Mouse (Mus musculus) liver, embryonic 16.5 days (tissue): ENCODE data around the gene Fam171b. TPM values are rescaled to one million over a fixed set of nuclear protein-coding genes. Genes with fewer than 3 reads are reported as not detected.

Experiments used
- ATAC-seq: fragments of 200-750 bp; cut with Nextera tagmentation; 2 replicates; pipeline ENCODE4 v1.8.0; 2017; ENCODE audit warnings: low read depth, mild to moderate bottlenecking, moderate number of reproducible peaks, moderate library complexity
- H3K27ac ChIP-seq: fragments of 300-500 bp; sonication (generic); 2 replicates; pipeline ENCODE4 v1.5.1; 2014; ENCODE audit warnings: mild to moderate bottlenecking, low read length
- H3K27me3 ChIP-seq: fragments of 300-500 bp; sonication (generic); 2 replicates; pipeline ENCODE4 v1.6.1; 2014; ENCODE audit warnings: low read depth, low read length, mixed read lengths; ENCODE audit not compliant: control insufficient read depth, insufficient read depth
- H3K36me3 ChIP-seq: fragments of 300-500 bp; sonication (generic); 2 replicates; pipeline ENCODE4 v1.6.1; 2014; ENCODE audit warnings: mild to moderate bottlenecking; ENCODE audit not compliant: control insufficient read depth, insufficient read depth
- H3K4me1 ChIP-seq: fragments of 300-500 bp; sonication (generic); 2 replicates; pipeline ENCODE4 v1.6.1; 2014; ENCODE audit warnings: low read depth, low read length, mixed read lengths; ENCODE audit not compliant: control insufficient read depth
- H3K4me2 ChIP-seq: fragments of 300-500 bp; sonication (generic); 2 replicates; pipeline ENCODE4 v1.6.1; 2014; ENCODE audit warnings: low read depth, low read length, mixed read lengths
- H3K4me3 ChIP-seq: fragments of 300-500 bp; sonication (generic); 2 replicates; pipeline ENCODE4 v1.5.1; 2014; ENCODE audit warnings: low read depth, mild to moderate bottlenecking, low read length
- H3K9ac ChIP-seq: fragments of 300-500 bp; sonication (generic); 2 replicates; pipeline ENCODE4 v1.6.1; 2014; ENCODE audit warnings: low read depth, low read length
- H3K9me3 ChIP-seq: fragments of 300-500 bp; sonication (generic); replicated peaks from 2 replicates; pipeline ENCODE4 v1.6.1; 2016; ENCODE audit warnings: low read length; ENCODE audit not compliant: control insufficient read depth
- WGBS: fragments of 180-500 bp; shearing (Covaris S2); extraction: QIAGEN DNeasy Blood & Tissue Kit; methylation state at CpG from one replicate; pipeline ENCODE4 v1.1.7; 2014; ENCODE audit not compliant: insufficient replicate concordance; 5-methylcytosine and 5-hydroxymethylcytosine counted together
- polyA plus RNA-seq: library from polyadenylated mRNA; unstranded; fragments of >200 nt; fragmentation: Nextera tagmentation; extraction: Ambion mirVana; gene quantifications from 2 replicates; pipeline ENCODE4 v1.2.1, GENCODE M21; 2015

Fam171b gene
- polyA plus RNA-seq, 1 experiment from 2014 or later = 0.28 TPM

DNA sequence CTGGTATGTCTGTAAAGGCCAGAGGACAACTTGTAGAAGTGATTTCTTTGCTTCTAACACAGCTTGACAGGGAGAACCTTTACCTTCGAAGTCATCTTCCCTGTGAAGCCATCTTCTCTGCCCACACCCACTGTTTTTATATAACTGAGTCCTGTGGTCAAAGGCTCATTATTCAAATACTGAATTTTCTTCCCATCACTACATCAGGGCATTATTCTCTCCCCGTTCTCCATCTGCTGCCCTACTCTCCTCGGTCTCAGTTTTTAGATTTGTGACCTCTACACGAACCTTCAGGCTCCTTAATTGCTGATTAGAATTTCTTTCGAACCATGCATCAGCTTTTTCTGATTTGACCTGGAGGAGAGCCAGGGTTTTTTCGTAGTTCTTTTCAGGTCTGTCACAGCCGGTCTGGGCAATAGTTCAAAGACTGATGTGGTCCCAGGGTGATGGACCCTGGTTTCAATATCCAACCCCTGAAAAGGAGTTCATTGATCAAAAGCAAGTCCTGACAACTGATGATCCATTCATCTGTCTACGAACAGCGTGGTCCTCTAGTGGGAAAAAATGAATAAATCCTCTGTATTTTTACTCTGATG lies 14.4 kb upstream of the Fam171b start:
- Histone ChIP-seq H3K4me1 (no peaks in the 10 kb centered on the region), H3K4me2 (no peak overlapping the region), H3K27ac (no peak overlapping the region), H3K9ac (no peak overlapping the region), H3K9me3 (no peaks in the 10 kb centered on the region), H3K27me3 (no peaks in the 10 kb centered on the region), H3K4me3 (no peak overlapping the region), H3K36me3 (no peaks in the 10 kb centered on the region; the same call in none of the 2 replicates)
- no peak for ATAC-seq
- 67% methylated on average over 9 of the region's 9 CpGs for WGBS

DNA sequence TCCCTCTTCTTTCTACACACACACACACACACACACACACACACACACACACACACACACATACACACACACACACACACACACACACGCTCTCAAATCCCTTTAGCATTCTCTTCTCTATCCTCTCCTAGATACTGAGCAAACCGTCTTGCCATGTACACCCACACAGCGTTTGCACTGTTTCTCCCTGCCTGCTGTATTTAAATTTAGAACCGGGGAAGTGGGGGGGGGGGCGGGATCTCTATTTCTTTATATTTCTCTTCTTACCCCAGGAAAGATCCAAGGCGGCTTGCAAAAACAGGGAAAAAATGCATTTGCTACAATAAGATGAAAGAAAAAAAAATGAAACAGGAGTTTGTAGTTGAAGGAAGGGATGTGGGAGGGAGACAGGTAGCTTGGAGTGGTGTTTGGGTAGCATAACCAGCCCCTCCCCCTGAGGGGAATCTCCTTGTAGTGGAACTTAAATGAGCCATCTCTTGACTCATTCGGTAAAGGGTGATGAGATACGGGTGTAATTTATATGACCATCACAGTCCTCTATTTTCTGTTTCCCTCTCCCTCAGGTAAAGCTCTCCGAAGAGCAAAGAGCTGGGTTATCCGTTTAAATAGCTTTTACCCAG lies 947 bp downstream of the Fam171b start:
- Histone ChIP-seq H3K27ac (no peak overlapping the region), H3K36me3 (no peaks in the 10 kb centered on the region), H3K9ac (no peak overlapping the region), H3K4me1 (no peaks in the 10 kb centered on the region), H3K9me3 (no peaks in the 10 kb centered on the region), H3K27me3 (peaks cover 23% of the 10 kb centered on the region), H3K4me3 (no peak overlapping the region), H3K4me2 (no peak overlapping the region)
- WGBS = 14% methylated on average over 10 of the region's 10 CpGs
- ATAC-seq = no peak

DNA sequence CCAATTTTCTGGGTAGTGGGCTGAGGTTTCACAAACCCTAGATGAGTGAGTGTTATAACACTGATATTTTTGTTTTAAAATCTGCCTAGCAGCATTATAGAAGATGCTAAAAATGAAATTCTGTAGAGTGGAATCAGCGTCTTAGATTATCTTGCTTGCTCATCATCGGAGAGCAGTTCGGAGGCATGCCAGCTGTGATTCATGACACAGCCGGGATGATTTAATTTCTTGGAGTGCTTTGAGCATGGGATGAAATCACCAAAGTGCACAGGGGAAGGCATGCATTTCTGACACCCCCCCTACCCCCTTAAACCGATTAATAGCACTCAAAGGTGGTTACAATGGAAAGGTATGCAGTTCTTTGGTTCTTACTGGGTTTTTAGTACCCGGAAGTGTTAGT lies 1.6 kb downstream of the Fam171b start:
- H3K27me3 ChIP-seq = peaks cover 23% of the 10 kb centered on the region
- no peak overlapping the region for H3K4me2 ChIP-seq
- WGBS = 59% methylated on average over 6 of the region's 6 CpGs
- no peak overlapping the region for H3K4me3 ChIP-seq
- no peak for ATAC-seq
- no peaks in the 10 kb centered on the region for H3K36me3 ChIP-seq
- H3K9ac ChIP-seq = no peak overlapping the region
- no peaks in the 10 kb centered on the region for H3K4me1 ChIP-seq
- no peak overlapping the region for H3K27ac ChIP-seq
- no peaks in the 10 kb centered on the region for H3K9me3 ChIP-seq

DNA sequence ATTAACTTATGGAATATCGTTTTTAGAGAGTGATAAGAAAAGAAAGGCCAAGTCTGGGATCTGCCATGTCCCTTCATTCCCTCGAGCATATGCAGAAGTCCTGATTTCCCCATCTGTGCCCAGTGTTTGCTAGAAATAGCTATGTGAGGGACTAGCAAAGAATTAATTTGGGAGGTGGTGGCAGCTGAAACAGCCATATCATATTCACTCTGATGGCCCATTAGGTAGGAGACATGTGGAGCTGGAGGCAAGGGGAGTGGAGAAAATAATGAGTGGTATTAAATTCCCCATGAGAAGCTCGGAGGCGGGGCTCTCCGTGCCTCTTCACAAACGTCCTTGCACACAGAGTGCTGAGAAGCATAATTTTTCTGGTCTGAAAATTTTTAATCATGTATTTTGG lies 3.7 kb downstream of the Fam171b start:
- Histone ChIP-seq H3K9ac (no peak overlapping the region), H3K27me3 (peaks cover 23% of the 10 kb centered on the region), H3K4me3 (no peak overlapping the region), H3K4me1 (no peaks in the 10 kb centered on the region), H3K36me3 (no peaks in the 10 kb centered on the region), H3K4me2 (no peak overlapping the region), H3K9me3 (no peaks in the 10 kb centered on the region), H3K27ac (no peak overlapping the region)
- ATAC-seq = no peak
- WGBS = 60% methylated on average over 6 of the region's 6 CpGs

DNA sequence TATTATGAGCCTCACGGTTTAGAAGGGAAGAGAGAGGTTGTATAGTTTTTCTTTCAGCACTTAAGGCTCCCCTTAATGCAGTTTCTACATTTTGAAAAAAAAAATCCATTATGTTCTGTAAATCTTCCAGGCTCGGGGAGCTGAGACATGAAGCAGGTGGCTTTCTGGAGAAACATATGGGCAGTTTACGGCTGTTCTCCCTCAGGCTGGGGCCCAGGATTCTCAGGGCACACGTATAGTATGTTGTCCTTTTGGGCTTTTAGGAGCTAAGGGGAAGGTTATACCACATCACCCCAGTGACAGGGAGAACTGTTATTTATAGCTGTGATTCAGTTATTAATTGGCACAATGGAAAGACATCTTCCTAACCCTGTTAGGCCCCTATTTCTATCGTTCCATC lies 12.7 kb downstream of the Fam171b start:
- no peaks in the 10 kb centered on the region for H3K36me3 ChIP-seq
- WGBS = 55% methylated on average over 5 of the region's 5 CpGs
- no peak for ATAC-seq
- H3K9ac ChIP-seq = no peak overlapping the region
- H3K27ac ChIP-seq = no peak overlapping the region
- H3K4me2 ChIP-seq = no peak overlapping the region
- H3K9me3 ChIP-seq = no peaks in the 10 kb centered on the region
- H3K4me1 ChIP-seq = no peaks in the 10 kb centered on the region
- H3K27me3 ChIP-seq = no peaks in the 10 kb centered on the region
- H3K4me3 ChIP-seq = no peak overlapping the region

DNA sequence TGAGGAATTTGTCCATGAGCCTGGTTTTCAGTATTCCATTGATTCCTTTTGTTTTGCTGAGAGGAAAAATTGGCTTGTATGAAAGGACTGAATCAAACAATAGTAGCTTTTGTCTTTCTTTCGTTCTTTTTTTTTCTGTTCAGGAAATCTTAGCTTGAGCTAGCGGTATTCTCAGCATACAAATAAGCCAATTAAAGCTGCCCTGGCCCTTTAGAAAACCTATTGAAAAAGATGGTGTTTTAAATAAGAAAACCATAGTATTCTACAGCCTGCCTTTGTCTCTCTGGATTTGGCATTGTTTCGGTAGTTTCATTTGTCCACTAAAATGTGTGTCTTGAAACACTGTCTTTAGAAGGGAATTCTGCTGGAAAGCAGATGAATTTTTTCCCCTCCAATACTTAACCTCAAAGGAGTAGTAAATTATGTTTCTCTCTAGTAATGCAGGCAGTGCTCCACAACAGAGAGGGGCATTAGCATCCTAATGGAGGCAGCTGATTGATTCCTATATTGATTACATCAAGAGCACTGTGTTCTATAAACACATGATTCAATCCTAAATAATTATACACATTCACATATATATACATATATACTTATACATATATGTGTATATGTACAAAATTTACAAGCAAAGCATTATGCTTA lies 16.6 kb downstream of the Fam171b start:
- WGBS = 66% methylated on average over 3 of the region's 3 CpGs
- no peaks in the 10 kb centered on the region for H3K4me1 ChIP-seq
- H3K9me3 ChIP-seq = no peaks in the 10 kb centered on the region
- no peak overlapping the region for H3K4me2 ChIP-seq
- H3K36me3 ChIP-seq = no peaks in the 10 kb centered on the region
- H3K4me3 ChIP-seq = no peak overlapping the region
- no peaks in the 10 kb centered on the region for H3K27me3 ChIP-seq
- ATAC-seq = no peak
- no peak overlapping the region for H3K27ac ChIP-seq
- H3K9ac ChIP-seq = no peak overlapping the region

DNA sequence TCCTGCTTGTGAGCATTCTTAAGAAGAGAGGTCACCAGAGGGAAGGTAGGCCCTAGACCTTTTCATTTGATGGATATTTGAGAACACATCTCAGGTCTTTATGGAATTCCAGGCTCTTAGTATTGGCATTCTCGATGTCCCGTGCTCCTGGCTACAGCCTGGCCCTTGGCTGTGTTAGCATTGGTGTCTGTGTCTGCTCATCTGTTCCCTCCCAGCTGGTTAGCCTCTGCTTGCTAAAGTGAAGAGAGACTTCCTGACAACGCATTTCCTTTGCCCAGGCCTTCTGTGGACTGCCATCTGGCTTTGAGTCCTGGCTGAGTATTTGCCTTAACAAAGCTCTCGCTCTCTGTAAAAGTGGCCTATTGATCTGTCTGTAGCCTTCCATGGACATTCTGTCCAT lies 20.5 kb downstream of the Fam171b start:
- Histone ChIP-seq H3K9ac (no peak overlapping the region), H3K4me3 (no peak overlapping the region), H3K27me3 (no peaks in the 10 kb centered on the region), H3K27ac (no peak overlapping the region), H3K9me3 (no peaks in the 10 kb centered on the region), H3K36me3 (no peaks in the 10 kb centered on the region), H3K4me1 (no peaks in the 10 kb centered on the region), H3K4me2 (no peak overlapping the region)
- no peak for ATAC-seq
- 50% methylated on average over 4 of the region's 4 CpGs for WGBS

DNA sequence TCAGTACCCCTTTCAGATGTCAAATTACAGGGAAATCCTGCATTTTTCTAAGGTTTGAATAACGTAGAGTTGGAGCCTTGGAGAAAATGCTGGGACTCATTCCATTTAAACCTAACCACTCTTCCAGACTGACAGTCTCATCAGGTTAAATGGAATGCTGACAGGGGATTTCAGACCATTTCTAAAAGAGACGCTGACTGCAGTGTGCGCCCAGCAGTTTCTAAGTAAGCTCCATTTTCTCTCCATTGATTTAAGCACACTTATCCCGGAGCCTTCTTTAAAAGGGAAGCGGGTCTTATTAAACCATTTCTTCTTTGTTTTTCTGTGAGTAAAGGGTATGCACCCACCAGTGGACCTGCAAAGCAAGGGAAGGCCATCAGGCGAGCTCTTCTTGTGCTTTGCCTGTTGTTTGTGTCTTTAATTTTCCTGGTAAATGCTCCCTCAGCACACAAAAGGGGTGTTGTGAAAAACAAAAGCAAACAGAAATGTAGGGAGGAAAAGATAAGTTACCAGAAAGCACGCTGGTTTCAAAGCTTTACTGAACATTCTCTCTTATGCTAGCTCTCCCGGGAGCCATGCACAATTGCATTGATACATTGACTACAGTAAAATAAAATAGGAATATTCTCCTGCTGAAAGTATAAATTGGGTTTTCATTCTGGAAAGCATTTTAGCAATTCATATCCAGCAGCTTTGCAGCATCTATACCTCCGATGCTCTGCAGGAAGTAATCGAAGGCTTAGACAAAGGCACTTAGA lies 23.1 kb downstream of the Fam171b start:
- ATAC-seq = no peak
- no peaks in the 10 kb centered on the region for H3K4me1 ChIP-seq
- 62% methylated on average over 10 of the region's 10 CpGs for WGBS
- no peaks in the 10 kb centered on the region for H3K9me3 ChIP-seq
- no peaks in the 10 kb centered on the region for H3K27me3 ChIP-seq
- no peak overlapping the region for H3K4me2 ChIP-seq
- H3K36me3 ChIP-seq = no peaks in the 10 kb centered on the region
- no peak overlapping the region for H3K9ac ChIP-seq
- H3K27ac ChIP-seq = no peak overlapping the region
- H3K4me3 ChIP-seq = no peak overlapping the region

DNA sequence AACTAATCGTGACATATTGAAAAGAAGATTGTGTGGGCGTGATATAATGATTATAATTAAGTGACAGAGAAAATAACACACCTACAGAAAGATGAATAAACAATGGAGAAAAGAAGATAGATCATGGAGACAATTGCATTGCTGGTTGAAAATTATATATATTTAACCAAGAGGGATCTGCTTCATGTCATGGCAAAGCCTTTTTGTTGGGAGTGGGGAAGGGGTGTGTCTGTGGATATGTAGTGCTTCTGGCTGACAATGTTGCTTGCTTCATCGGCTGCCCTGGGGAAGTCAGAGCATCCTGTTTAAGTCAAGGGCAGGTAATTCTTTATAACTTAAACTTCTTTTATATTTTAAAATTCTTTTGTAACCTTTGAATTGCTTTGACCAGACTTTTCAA lies 36.1 kb downstream of the Fam171b start:
- H3K9me3 ChIP-seq = no peaks in the 10 kb centered on the region
- H3K27me3 ChIP-seq = no peaks in the 10 kb centered on the region
- no peak overlapping the region for H3K4me2 ChIP-seq
- no peak for ATAC-seq
- no peak overlapping the region for H3K9ac ChIP-seq
- no peaks in the 10 kb centered on the region for H3K4me1 ChIP-seq
- H3K4me3 ChIP-seq = no peak overlapping the region
- 71% methylated on average over 3 of the region's 3 CpGs for WGBS
- no peak overlapping the region for H3K27ac ChIP-seq
- H3K36me3 ChIP-seq = no peaks in the 10 kb centered on the region
